ENCODE assay signal across 27 mouse cellular contexts in genomic region chr5:25146705-25147104, GRCm38 (mm10). TPM values are rescaled to one million over a fixed set of nuclear protein-coding genes. Genes with fewer than 3 reads are reported as not detected.
DNase-seq lines count a peak whose midpoint lies in the region; ATAC-seq lines count a peak whose summit lies in the region.
"Had no signal": no experiment of that assay in that cellular context is flagged by ENCODE, and none has a peak within 500 bp of the region (broad histone marks: within the 10 kb centered on the region; RNA-seq: fewer than 3 reads in every experiment).

No protein-coding gene starts in this region.

- no peaks in the 10 kb centered on the region for H3K27me3 ChIP-seq in kidney, embryonic 14.5 days (ENCODE audit: control insufficient read depth, insufficient read depth, low read length)
- H3K27me3 ChIP-seq in intestine, embryonic 15.5 days (replicated peaks): no peaks in the 10 kb centered on the region
- no peaks in the 10 kb centered on the region for H3K27me3 ChIP-seq in limb, embryonic 10.5 days (ENCODE audit: low read depth, poor library complexity, severe bottlenecking)
- H3K27me3 ChIP-seq: embryonic facial prominence, embryonic 15.5 days; forebrain, embryonic 12.5 days; heart, embryonic 15.5 days; hindbrain, embryonic 12.5 days; limb, embryonic 15.5 days; liver, embryonic 15.5 days; neural tube, embryonic 12.5 days had no signal

- no peaks in the 10 kb centered on the region for H3K36me3 ChIP-seq in kidney, embryonic 14.5 days (ENCODE audit: control insufficient read depth, insufficient read depth, low read length)
- H3K36me3 ChIP-seq in intestine, embryonic 15.5 days: no peaks in the 10 kb centered on the region
- H3K36me3 ChIP-seq in limb, embryonic 10.5 days: no peaks in the 10 kb centered on the region
- H3K36me3 ChIP-seq: embryonic facial prominence, embryonic 15.5 days; forebrain, embryonic 12.5 days; heart, embryonic 10.5 days; heart, embryonic 15.5 days; hindbrain, embryonic 12.5 days; limb, embryonic 15.5 days; liver, embryonic 15.5 days; neural tube, embryonic 12.5 days had no signal

- H3K4me2 ChIP-seq in kidney, embryonic 14.5 days (replicated peaks; ENCODE audit: low read depth, low read length): no peak overlapping the region
- H3K4me2 ChIP-seq in intestine, embryonic 15.5 days (replicated peaks): no peak overlapping the region
- H3K4me2 ChIP-seq: embryonic facial prominence, embryonic 15.5 days; forebrain, embryonic 12.5 days; heart, embryonic 15.5 days; hindbrain, embryonic 12.5 days; limb, embryonic 15.5 days; liver, embryonic 15.5 days; lung, embryonic 14.5 days; midbrain, embryonic 11.5 days; neural tube, embryonic 12.5 days had no signal

- ATAC-seq in kidney, embryonic 14.5 days (ENCODE audit: low FRiP score, low TSS enrichment): no peak
- ATAC-seq in intestine, embryonic 15.5 days: peak; percentile 83
- ATAC-seq: forebrain, postnatal 0 days; midbrain, embryonic 16.5 days had no signal

- no peaks in the 10 kb centered on the region for H3K9me3 ChIP-seq in kidney, embryonic 14.5 days (ENCODE audit: control insufficient read depth, low read length)
- H3K9me3 ChIP-seq in intestine, embryonic 15.5 days: no peaks in the 10 kb centered on the region
- H3K9me3 ChIP-seq in limb, embryonic 10.5 days (replicated peaks): no peaks in the 10 kb centered on the region
- H3K9me3 ChIP-seq: embryonic facial prominence, embryonic 15.5 days; heart, embryonic 10.5 days; heart, embryonic 15.5 days; hindbrain, embryonic 12.5 days; limb, embryonic 15.5 days; liver, embryonic 15.5 days; neural tube, embryonic 12.5 days had no signal

- no peaks in the 10 kb centered on the region for H3K4me1 ChIP-seq in kidney, embryonic 14.5 days (ENCODE audit: control insufficient read depth, insufficient read depth, low read length)
- no peaks in the 10 kb centered on the region for H3K4me1 ChIP-seq in intestine, embryonic 15.5 days (replicated peaks)
- no peaks in the 10 kb centered on the region for H3K4me1 ChIP-seq in limb, embryonic 10.5 days
- H3K4me1 ChIP-seq: embryonic facial prominence, embryonic 15.5 days; forebrain, embryonic 12.5 days; heart, embryonic 10.5 days; heart, embryonic 15.5 days; hindbrain, embryonic 12.5 days; limb, embryonic 15.5 days; liver, embryonic 15.5 days; neural tube, embryonic 12.5 days had no signal

- no peak overlapping the region for H3K27ac ChIP-seq in kidney, embryonic 14.5 days (ENCODE audit: low read depth, low read length)
- H3K27ac ChIP-seq in intestine, embryonic 15.5 days: no peak overlapping the region
- no peak overlapping the region for H3K27ac ChIP-seq in limb, embryonic 10.5 days
- H3K27ac ChIP-seq: embryonic facial prominence, embryonic 15.5 days; forebrain, embryonic 12.5 days; heart, embryonic 10.5 days; heart, embryonic 15.5 days; hindbrain, embryonic 12.5 days; limb, embryonic 15.5 days; liver, embryonic 15.5 days; neural tube, embryonic 12.5 days had no signal

- no peak overlapping the region for H3K9ac ChIP-seq in kidney, embryonic 14.5 days (ENCODE audit: low read depth, low read length)
- no peak overlapping the region for H3K9ac ChIP-seq in intestine, embryonic 15.5 days
- H3K9ac ChIP-seq: embryonic facial prominence, embryonic 15.5 days; forebrain, embryonic 12.5 days; forebrain, postnatal 0 days; heart, embryonic 15.5 days; hindbrain, embryonic 12.5 days; limb, embryonic 15.5 days; liver, embryonic 15.5 days; lung, embryonic 14.5 days; neural tube, embryonic 12.5 days had no signal

- peak; percentile 34 for DNase-seq in kidney, postnatal 14 days
- peak; percentile 40 for DNase-seq in ZHBTc4 (ENCODE audit: low read depth, low spot score)
- DNase-seq in limb, embryonic 10.5 days (ENCODE audit: low spot score): peak; percentile 19
- no peak for DNase-seq in natural killer cell, adult 2 months (ENCODE audit: low spot score in 2 of 2)
- DNase-seq: adrenal gland, adult 8-10 months; B cell, adult 2 months; cerebellum, adult 2 months; cerebellum, postnatal 14 days; forebrain, postnatal 0 days; gastrocnemius, postnatal 10 days; layer of hippocampus, postnatal 36 days; left cerebral cortex, postnatal 4 days; lung, embryonic 14.5 days had no signal

- no peak overlapping the region for H3K4me3 ChIP-seq in kidney, embryonic 14.5 days (ENCODE audit: low read length)
- H3K4me3 ChIP-seq in intestine, embryonic 15.5 days (replicated peaks): no peak overlapping the region
- H3K4me3 ChIP-seq in limb, embryonic 10.5 days: no peak overlapping the region
- H3K4me3 ChIP-seq: embryonic facial prominence, embryonic 15.5 days; forebrain, embryonic 12.5 days; heart, embryonic 10.5 days; heart, embryonic 15.5 days; hindbrain, embryonic 12.5 days; limb, embryonic 15.5 days; liver, embryonic 15.5 days; neural tube, embryonic 12.5 days had no signal

- 71% methylated on average over 7 of the region's 7 CpGs for WGBS in kidney, embryonic 14.5 days
- WGBS in intestine, embryonic 15.5 days: 63% methylated on average over 7 of the region's 7 CpGs
- 76% methylated on average over 7 of the region's 7 CpGs for WGBS in limb, embryonic 10.5 days

RNA-seq across cellular contexts. Expression of gene Galntl5, which starts 34.6 kb away (rescaled TPM):
- polyA plus RNA-seq in kidney, embryonic 14.5 days (2014; fragmentation: Nextera tagmentation; extraction: Ambion mirVana): not detected in 2 replicates
- polyA plus RNA-seq in intestine, embryonic 15.5 days (2015; fragmentation: Nextera tagmentation; extraction: Ambion mirVana): not detected in 2 replicates
- polyA plus RNA-seq in limb, embryonic 10.5 days (2016; fragmentation: Nextera tagmentation; extraction: Ambion mirVana): not detected in 2 replicates
- polyA plus RNA-seq: cerebellum, adult 2 months; cortical plate, adult 2 months; embryonic facial prominence, embryonic 15.5 days; forebrain, embryonic 12.5 days; forebrain, postnatal 0 days; heart, embryonic 10.5 days; heart, embryonic 15.5 days; hindbrain, embryonic 12.5 days; large intestine, adult 2 months; limb, embryonic 15.5 days; liver, embryonic 15.5 days; lung, embryonic 14.5 days; midbrain, embryonic 11.5 days; midbrain, embryonic 16.5 days; neural tube, embryonic 12.5 days had no signal

RNA-seq across cellular contexts. Expression of gene Prkag2, which starts 46.3 kb away (rescaled TPM):
- polyA plus RNA-seq in kidney, embryonic 14.5 days (2014; fragmentation: Nextera tagmentation; extraction: Ambion mirVana): 32.1 and 44.6 TPM in 2 replicates
- polyA plus RNA-seq in intestine, embryonic 15.5 days (2015; fragmentation: Nextera tagmentation; extraction: Ambion mirVana): 52.2 and 52.3 TPM in 2 replicates
- 33.3 and 35.1 TPM in 2 replicates for polyA plus RNA-seq in limb, embryonic 10.5 days (2016; fragmentation: Nextera tagmentation; extraction: Ambion mirVana)

Comparison
In these comparisons a context has a peak if more than half of its experiments do, and no peak if none do; other contexts are left out.
1. DNase-seq: peak in kidney, postnatal 14 days (single experiment), ZHBTc4 (single experiment) and limb, embryonic 10.5 days (single experiment); none in natural killer cell, adult 2 months (0 of 2).